Mouse (Mus musculus) inflammation-experienced regulatory T-cells, adult 6 months (primary cell): Measurements from ENCODE around the gene Apobec4. TPM values are rescaled to one million over a fixed set of nuclear protein-coding genes. Genes with fewer than 3 reads are reported as not detected.

Source experiments
- ATAC-seq: one replicate; pipeline ENCODE4 v1.8.0; 2017
- polyA plus RNA-seq, 3 experiments: library from polyadenylated mRNA; unstranded; fragments of 100-300 nt; shearing (Covaris generic); gene quantifications; one replicate each; pipeline ENCODE4 v1.2.1; 2017

The Apobec4 gene
- not detected for polyA plus RNA-seq

DNA sequence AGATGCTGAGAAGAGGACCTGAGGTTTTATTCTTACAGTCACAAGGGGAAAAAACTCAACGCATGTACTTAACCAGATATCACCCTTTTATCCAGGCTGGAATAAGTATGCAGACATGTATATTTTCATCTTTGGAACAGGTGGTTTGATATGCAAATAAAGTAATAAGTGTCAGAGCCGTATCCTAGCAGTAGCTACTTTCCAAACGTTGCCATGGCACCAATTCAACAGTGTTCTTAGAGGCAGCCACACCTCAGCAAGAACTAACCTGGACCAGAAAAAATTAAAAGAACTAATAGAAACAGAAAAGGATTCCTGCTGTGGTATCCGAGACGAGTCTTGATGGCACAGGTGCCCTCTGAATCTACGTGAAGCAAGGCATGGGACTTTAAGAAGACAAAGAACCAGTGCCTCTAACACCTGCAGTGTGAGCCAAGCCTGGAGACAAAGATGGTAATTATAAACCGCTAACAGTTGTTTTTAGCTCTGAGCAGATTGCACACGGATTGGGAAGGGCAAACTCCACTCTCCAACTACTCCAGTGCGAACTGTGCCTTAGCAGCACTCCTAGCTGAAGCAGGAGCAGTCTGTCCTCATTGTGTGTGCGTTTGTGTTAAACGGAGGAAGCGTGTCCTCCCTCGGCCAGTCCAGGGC lies at the start of gene Apobec4:
TSS of gene Apobec4 (plus strand) at position 240 of the 654 bp plus-strand sequence.
- ATAC-seq, result no peak

DNA sequence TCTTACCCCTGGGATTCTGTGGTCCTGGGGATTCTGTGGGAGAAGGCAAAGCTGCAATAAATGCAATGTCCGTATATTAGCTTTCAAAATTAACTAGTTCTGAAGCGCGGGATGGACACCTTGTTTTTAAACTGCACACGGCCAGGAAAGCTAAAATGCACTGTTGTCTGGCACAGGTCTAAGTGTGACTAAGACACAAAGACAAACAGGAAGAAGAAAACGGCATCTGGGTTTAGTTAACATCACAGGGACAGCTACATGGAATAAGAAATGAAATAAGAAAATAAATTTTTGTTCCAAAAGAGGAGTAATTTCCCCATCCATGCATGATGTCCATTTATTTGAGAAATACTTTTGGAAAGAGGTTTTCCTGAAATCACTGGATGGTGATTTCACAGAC lies 49.3 kb upstream of the Apobec4 start:
- no peak for ATAC-seq

DNA sequence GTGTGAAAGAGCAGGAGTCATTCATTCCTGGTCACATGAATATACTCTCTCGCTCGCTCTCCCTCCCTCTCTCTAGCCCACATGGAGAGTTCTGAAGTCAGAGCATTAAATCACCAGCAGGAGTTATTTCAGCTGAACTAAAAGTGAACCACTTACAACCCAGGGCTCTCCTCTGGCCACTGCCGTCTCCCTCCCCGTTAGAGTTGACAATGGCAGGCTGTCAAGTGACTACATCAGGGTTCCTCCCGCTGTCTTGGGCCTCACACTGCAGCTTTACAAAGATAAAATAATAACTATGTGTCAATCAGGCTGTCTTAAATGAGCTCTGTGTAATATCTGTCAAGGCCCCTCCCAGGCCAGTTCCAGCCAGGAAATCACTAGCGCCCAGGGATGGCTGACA lies 47.4 kb upstream of the Apobec4 start:
- no peak for ATAC-seq

DNA sequence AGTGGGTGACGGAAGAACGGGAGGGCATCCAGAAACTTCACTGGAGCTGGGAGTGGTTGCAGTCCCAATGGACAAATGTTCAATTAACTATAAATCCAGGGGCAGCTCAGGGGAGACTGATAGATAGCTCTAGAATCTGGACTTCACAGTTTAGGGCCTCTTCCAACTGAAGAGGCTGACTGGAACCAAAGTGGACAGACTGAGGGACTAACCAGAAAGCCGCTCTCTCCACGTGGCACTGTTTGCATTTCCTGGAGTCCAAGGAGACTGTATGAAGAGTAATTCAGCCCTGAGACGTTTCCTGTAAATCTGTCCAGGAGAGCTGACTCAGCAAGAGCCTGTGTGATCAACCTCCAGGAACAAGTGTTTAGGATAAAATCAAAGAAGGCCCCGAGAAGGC lies 46.4 kb upstream of the Apobec4 start:
- ATAC-seq, result no peak

DNA sequence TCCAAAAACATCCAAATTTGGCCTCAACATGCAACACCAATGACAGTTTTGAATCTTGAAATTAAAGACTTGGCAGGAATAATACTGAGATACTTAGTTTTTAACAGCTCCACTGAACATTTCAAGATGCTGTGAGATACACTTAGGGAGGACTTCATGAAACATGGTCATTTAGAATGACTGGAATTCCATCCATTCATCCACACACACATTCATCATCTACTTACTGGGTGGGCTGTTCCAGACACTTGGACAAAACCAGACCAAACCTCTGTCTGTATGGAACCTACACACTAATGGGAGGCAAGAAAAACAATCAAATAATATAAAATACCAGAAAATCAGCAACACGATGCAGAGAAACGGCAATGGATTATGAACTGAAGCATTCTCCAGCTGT lies 42.8 kb upstream of the Apobec4 start:
- no peak for ATAC-seq

DNA sequence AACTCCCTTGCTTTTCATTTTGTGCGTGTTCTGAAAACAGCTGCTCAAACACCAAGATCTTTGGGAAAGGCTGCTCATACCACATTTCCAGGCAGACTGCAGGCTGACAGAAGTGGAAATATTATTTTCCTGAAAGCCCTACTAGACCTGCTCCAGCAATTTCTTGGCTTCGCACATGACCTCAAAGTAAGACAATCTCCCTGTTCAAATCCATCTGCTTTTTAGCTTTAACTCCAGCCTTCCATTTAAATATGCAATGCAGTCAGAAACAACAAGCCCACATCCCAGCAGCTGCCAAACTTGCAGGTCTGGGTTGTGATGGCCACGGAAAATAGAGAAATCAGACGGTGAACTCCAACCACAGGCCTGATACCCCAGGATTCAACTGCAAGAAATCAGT lies 39.3 kb upstream of the Apobec4 start:
- no peak for ATAC-seq

DNA sequence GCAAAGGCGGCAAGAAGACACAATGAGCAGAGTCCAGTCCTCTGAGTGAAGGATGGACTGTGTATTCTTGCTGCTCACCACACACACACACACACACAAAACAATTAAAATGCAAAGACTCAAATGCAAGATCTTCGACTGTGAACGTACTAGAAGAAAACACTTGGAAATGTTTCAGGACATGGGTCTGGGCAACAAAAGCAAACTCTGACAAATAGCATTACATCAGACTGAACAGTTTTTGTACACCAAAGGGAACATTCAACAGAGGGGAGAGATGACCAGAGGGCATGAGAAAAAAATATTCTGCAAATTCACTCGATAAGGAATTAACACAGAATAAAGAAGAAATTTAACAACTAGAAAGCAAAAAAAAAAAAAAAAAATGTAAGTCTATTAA lies 36.4 kb upstream of the Apobec4 start:
- no peak for ATAC-seq

DNA sequence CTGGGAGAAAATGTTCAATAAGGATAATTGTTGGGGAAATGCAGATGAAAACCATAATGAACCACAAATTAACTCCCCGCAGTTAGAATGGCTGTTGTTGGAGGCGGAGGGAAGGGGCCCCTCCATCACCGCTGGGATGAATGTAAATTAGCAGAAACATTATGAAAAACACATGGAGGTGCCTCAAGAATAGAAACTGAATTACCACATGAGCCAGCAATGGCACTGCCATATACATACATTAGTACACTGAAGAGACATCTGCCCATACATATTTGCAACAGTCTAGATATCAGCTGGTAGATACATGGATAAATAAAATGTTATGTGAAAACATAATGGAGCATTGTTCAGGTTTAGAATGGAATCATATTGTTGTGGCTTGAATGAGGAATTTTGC lies 35.9 kb upstream of the Apobec4 start:
- ATAC-seq, result no peak

DNA sequence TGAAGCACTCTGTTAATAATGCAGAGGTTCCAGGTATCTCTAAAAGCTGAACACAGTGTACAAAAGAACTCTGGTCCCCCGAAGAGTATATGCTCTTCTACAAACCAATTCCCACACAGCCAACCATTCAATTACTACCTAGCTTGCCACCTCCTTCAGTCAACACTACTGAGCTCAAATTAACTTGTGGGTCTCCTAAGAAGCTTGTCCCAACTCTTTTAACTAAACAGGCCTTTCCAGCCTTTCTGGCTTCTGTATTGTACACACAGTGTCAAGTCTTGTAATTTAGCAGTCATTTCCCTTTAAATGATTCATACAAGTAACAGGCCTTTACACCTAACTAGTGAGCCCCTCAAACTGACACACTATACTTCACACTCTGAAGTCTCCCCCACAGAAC lies 33.0 kb upstream of the Apobec4 start:
- no peak for ATAC-seq

DNA sequence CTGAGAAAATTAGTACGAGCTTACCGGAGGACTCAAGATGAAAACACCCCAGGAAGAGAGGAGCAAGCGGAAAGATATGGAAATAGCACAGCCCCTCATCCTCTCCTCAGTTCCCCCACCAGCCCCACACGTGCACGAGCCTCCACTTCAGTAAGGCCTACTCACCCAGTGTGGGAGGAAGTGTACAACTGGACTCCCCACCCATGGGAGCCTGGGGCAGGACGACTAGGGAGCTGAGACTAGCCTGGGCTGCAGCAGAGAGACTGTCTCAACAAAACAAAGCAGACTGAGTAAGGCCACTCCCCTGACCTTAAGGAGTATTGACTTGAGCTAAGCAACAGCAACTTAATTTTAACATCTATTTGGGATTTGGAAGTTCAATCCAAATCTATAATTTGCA lies 32.2 kb upstream of the Apobec4 start:
- ATAC-seq, result no peak

DNA sequence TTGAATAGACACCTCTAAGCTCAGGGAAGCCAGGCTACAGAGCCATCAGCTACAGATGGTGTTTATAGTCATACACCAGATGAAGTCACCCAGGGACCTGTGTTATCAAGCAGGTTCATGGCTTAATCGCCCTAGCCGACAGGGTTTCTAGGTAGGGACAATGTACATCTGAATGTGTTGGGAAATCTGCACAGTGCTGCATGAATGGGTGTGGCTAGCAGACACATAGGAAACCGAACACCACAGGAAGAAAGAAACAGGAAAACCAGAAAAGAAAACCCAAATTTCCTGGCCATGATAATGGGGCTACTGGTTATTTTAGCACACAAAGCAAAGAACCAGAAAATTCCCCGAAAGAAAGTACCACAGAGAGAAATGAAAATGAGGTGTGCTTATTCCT lies 29.4 kb upstream of the Apobec4 start:
- no peak for ATAC-seq

DNA sequence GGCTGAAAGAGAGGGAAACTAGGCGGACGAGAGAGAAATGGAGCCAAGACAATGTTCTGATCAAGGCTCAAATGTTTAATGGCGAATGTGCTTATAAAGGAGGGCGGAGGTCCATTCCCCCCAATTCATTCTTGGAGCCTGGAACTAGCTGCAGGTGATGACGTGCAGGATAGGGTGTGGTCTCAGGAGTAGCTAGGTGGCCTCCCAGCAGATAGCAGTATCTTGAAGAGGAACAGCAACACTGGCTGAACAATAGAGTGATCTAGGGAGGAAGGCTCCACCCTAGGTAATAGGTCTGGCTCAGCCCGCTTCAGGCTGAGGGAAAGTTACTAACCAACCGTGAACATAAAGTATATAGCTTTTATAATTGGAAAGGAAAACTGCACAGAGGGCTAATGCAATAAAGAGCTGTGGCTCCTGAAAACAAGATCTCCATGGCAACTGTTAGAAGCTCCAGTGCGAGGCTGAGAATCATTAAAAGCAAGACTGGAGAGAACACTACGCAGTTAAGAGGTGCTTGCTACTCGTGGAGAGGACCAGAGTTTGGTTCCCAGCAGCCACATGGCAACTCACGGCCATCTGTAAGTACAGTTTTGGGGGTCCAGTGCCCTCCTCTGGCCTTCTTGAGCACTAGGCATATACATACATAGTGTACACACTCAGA lies 28.7 kb upstream of the Apobec4 start:
- no peak for ATAC-seq

DNA sequence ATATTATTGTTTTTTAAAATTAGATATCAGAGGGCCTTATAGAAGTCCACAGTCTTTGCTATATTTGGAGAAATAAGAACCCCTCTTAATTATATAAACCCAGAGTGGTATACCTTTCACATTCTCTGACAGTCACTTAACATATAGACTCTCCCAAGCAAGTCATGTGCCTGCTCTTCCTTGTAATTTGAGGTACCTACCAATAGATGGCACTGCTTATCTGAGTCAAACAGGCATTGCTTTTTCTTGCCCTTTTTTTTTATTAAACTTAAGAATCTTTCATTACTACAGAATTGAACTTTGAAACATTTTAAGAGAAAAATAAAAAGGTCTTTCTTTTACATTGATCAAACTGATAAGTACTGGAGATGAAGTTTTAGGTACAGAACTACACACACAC lies 26.1 kb upstream of the Apobec4 start:
- no peak for ATAC-seq

DNA sequence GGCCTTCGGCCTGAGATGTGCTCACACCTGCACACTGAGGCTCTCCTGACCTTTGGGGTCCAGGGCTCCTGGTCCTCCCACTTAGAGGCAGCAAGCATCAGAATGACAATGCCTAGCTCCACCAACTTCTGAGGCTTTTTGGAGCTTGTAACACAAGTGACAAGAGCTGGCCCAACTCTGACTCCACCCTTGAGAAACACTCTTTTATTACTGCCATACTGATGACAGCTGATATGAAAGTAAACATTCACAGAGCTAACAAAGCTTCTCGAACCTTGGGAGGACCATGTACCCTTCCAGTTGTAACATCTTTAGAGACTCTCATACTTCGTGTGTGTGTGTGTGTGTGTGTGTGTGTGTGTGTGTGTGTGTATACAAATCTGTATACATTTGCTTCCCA lies 24.3 kb upstream of the Apobec4 start:
- no peak for ATAC-seq

DNA sequence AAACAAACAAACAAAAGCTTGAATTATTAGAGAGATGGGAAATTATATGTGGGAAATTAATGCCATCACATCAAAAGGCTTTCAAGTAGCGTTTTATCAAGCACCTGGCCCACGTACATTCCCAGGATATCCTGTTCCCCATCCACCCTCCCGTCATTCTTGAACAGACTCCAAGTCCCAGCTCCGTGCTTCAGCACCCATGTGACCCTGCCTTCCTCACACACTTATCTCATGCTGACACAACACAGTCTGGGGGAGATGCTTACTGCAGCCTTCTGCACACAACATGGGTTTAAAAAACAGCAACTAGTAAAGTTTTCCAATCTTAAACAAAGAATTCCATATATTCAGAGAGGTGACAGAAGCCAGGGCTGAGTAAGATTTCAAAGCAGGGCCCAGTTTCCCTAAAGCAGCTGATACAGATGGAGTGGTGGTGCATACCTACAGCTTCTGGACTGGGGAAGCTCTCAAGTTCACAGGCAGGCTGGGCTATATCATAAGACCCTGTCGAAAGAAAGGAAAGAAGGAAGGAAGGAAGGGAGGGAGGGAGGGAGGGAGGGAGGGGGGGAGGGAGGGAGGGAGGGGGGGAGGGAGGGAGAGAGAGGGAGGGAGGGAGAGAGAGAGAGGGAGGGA lies 22.6 kb upstream of the Apobec4 start:
- no peak for ATAC-seq

DNA sequence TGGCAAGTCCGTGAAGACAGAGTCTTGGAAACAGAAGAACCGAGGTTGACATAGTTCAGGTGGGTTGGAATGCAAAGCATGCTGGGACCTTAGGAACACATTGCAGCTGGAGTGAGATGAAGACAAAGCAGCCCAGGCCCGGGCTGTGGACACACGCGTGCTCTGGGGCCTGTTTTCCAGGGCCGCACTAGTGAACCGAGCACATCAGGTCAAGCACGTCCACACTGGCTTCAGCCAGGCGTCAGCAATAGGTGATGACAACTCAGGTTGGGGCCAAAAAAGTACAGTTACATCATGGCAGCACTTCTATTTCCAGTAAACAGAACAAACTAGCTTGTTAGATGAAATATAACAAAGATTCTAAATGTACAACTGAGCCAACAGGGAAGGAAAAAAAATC lies 11.6 kb upstream of the Apobec4 start:
- no peak for ATAC-seq

DNA sequence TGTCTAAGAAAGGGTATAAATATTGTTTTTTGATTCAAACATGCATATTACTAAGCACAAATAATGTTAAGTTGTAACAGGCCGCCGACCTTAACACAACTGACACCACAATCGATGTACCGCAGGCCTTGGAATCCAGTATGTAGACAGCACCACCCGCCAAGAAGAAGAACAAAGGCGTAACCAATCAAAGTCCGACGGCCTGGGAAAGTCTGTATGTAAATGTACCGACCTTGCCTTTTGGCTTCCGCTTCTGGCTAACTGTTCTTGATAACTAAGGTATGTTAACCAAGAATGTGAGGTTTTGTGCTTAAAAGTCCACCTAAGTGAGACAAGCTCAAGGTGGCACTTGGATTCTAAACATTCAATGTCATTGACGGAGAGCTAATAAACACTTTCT lies 11.0 kb upstream of the Apobec4 start:
- no peak for ATAC-seq

DNA sequence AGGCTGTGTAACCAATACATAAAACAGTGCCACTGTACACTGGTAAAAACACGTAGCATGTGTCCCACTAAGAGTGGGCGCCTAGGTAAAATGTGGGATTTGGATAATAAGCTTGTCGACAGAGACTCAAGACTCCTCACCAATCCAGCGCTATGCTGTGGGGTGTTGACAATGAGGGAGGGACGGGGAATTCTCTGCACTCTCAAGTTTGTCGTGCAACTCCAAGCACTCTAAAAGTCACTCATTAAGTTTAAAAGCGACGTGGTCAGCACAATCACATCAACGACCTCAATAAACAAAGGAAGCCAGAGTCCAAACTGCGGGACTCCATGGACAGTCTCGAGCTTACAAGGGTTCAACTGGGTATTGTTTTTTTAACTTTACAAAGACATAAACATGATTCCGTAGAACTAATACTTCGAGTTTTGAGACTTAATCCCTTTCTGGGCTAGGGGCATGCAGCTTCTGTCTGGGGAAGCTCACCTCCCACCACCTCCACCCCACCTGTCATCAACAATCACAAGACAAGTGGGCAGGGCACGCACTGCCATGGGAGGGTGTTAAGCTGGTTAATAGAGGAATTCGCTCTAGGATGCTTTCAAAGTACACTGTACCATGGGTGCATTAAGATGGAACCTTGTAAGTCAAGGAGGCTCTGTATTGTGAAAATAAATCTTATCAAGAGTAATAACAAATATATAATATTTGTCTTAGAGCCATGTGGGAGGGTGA lies 7.1 kb upstream of the Apobec4 start:
- no peak for ATAC-seq

DNA sequence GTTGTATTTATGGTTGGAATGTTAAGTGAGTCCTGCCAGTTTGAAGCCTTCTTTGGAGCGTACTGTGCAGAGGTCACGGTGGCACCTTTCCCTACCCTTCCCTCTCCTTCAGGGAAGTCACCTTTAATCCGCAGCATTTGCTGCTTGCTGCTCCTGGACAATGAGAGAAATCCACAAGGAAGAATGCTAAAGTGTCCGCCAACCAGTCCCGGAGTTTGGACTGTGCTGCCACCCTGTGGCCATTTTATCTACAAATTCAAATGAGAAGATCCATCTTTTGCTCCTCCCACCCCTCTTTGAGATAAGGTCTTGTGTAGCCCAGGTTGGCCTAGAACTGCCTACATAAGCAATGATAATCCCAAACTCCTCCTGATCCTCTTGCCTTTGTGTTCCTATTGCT lies 3.9 kb upstream of the Apobec4 start:
- ATAC-seq, result no peak

DNA sequence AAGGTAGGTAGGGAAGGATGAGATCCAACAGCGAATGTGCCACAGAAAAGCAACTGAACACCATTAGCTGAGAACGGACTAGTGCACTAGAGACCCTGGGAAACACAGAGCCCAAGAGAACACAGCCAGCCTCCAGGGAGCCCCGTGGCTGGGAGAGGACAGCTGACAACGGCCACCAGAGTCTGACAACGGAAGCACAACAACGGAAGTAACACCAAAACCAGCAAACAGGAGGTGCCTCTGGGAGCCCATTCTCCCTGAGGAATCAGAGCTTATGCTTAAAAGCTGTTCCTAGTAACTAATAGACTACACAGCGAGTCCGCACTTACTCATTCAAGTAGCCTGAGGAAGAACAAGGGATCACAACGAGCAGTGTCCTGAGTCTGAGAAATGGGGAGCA lies 1.1 kb upstream of the Apobec4 start:
- no peak for ATAC-seq

DNA sequence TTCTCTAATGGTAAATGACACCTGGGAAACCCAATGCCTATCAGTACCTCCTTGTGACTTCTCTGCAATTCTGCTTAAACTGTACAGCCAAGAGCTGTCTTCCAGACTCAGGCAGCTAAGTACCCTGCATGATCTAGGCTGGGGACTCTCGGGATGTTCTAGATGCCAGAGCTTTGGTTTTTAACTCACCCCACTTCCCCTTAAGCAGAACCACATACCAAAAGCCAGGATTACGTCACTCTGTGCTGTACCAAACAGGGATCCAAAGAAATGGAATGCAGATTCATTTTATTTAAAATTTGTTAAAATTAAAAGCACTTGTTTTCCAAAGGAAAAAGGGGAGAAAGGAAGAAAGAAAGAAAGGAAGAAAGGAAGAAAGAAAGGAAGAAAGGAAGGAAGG lies 11.4 kb downstream of the Apobec4 start:
- no peak for ATAC-seq

DNA sequence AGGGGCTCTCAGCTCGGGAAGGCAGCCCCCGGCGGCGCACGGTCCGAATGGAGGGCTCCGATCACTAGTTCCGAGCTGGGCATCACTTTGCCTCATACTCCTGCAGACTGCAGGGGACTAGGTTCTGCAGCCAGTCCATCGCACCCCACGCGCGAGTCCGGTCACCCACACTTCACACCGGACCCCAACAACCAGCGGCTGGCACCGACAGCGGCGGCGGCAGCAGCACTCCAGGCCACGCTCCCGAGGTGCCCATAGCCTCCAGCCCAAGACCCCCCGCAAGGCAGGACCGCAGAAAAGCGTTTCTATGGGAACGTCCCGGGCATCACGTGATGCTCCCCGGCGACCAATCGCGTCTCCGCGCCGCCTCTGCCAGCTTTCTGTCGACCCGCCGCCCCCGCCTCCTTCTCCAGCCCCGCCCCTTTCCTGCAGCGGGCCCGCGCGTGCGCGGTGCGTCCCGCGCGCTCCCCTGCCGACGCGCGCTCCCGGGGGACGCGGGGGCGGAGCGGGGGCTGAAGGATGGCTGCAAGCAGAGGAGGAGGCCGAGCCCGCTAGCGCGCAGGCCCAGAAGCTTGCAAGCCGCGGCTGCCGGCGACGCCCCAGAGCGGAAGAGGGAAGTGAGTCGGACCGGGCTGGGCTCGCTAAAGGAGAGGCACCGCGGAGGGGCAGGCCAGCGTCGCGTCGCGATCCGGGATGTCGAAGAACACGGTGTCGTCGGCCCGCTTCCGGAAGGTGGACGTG lies 15.9 kb downstream of the Apobec4 start, which contains the start of the genes Rgl1 and Arpc5:
TSS of gene Rgl1 (minus strand) at position 320 of the 741 bp plus-strand sequence.
TSS of gene Arpc5 (plus strand) at position 511 of the 741 bp plus-strand sequence.
- ATAC-seq, result peak; percentile 83
